Mouse (Mus musculus): ENCODE results near the gene Glt6d1. TPM values are rescaled to one million over a fixed set of nuclear protein-coding genes. Genes with fewer than 3 reads are reported as not detected.

The Glt6d1 gene
- not detected in 2 replicates for polyA plus RNA-seq (2012; rRNA removed)

GRCm38 (mm10) chr2:25815748-25816147, at the start of gene Glt6d1:
Gene Glt6d1, minus strand, starts transcription at chr2:25815848.

GRCm38 (mm10) chr2:25863337-25864131, 47.9 kb upstream of the Glt6d1 start, which contains the start of gene Kcnt1:
Gene Kcnt1, plus strand, starts transcription at chr2:25863734.

GRCm38 (mm10) chr2:25847226-25847625, 31.6 kb upstream of the Glt6d1 start, which contains the start of gene Sohlh1:
Gene Sohlh1, minus strand, starts transcription at chr2:25847248.

DNA sequence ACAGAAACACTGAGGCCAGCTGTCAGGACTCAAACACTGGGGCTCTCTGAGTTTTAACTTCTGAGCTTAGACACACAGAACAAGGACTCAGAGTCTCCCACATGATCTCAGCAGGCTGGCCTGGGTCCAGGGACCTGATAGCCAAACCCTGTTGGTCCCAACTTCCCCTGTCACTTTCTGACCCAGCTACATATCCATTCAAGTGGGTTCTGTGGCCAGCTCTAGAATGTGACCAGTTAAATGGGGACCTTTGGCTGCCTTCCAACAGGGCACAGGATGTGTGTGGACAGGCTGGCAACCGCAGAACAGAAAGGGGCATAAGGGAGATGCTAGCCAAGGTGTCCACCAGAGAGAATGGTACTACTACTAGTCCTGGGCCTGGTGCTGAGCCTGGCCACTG, 7.2 kb upstream of the Glt6d1 start, which contains the start of gene Lcn9:
Lcn9 (plus strand) TSS at position 348 of the 400 bp plus-strand sequence.

DNA sequence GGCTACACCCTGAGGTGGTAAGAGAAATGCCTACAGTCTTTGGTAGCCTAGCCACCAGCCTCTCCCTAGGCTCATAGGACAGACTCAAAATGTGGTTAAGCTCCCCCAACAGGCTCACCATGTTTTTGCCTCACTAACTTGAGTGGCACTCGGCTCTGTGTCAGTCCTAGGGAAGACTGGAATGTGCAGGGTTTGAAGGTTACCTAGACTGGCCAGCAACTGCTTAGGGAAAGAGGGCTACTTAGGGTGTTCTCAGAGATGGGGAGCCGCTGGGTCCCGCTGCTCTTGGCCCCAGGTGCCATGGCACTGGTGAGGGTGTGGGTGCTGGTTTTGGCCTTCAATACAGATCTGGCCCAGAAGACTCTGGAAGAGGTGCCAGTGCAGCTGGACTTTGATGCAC, 33.7 kb downstream of the Glt6d1 start, which contains the start of gene Gm13539:
Gm13539 (plus strand) TSS at position 301 of the 400 bp plus-strand sequence.

DNA sequence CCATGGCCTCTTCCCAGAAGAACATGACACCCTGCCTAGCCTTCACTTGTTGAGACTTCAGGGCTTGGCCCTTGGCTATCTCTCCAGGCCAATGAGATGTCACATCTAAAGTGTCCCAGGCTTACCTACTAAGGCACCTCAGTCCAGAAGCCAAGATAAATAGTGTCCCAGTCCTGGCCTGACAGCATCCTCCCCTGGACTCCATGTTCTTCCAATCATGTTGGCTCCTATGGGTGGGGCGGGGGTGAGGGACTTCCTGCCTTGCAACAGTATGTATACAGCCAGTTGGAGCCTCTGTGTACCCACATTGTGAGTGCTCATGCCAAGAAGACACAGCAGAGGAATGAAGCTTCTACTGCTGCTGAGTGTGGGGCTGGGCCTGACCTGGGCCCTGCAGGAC, 38.9 kb downstream of the Glt6d1 start, which contains the start of gene Lcn11:
Lcn11 (plus strand) TSS at position 301 of the 400 bp plus-strand sequence.

GRCm38 (mm10) chr2:25765269-25765668, 50.4 kb downstream of the Glt6d1 start, which contains the start of gene Lcn3:
Gene Lcn3, plus strand, starts transcription at chr2:25765569.

Other genes starting within 250 kb of the Glt6d1 start
- 8.2 and 8.8 TPM in 2 replicates for gene Mamdc4, start 241.0 kb downstream of the Glt6d1 start, polyA plus RNA-seq (2012; rRNA removed)
- 154 and 192 TPM in 2 replicates for gene Phpt1, start 240.6 kb downstream of the Glt6d1 start, polyA plus RNA-seq (2012; rRNA removed)
- gene Ajm1, start 234.1 kb downstream of the Glt6d1 start, polyA plus RNA-seq (2012; rRNA removed): 1.2 and 1.4 TPM in 2 replicates
- gene Rabl6, start 207.3 kb downstream of the Glt6d1 start, polyA plus RNA-seq (2012; rRNA removed): 88.7 and 111 TPM in 2 replicates
- gene Ccdc183, start 198.2 kb downstream of the Glt6d1 start, polyA plus RNA-seq (2012; rRNA removed): not detected in 2 replicates
- 9.4 and 18.8 TPM in 2 replicates for gene Tmem141, start 193.8 kb downstream of the Glt6d1 start, polyA plus RNA-seq (2012; rRNA removed)
- gene Fcna, start 187.8 kb downstream of the Glt6d1 start, polyA plus RNA-seq (2012; rRNA removed): 1.5 and 3.7 TPM in 2 replicates
- not detected in 2 replicates for gene Lcn8, start 162.7 kb downstream of the Glt6d1 start, polyA plus RNA-seq (2012; rRNA removed)
- gene Lcn5, start 157.9 kb downstream of the Glt6d1 start, polyA plus RNA-seq (2012; rRNA removed): not detected in 2 replicates
- gene Lcn6, start 139.1 kb downstream of the Glt6d1 start, polyA plus RNA-seq (2012; rRNA removed): not detected in 2 replicates
- gene Lcn10, start 133.1 kb downstream of the Glt6d1 start, polyA plus RNA-seq (2012; rRNA removed): not detected in 2 replicates
- gene Obp2a, start 115.8 kb downstream of the Glt6d1 start, polyA plus RNA-seq (2012; rRNA removed): not detected in 2 replicates
- 37.1 and 43.2 TPM in 2 replicates for gene Bmyc, start 109.1 kb downstream of the Glt6d1 start, polyA plus RNA-seq (2012; rRNA removed)
- not detected in 2 replicates for gene Obp2b, start 78.8 kb downstream of the Glt6d1 start, polyA plus RNA-seq (2012; rRNA removed)
- gene Lcn3, start 50.3 kb downstream of the Glt6d1 start, polyA plus RNA-seq (2012; rRNA removed): not detected in 2 replicates
- not detected in 2 replicates for gene Lcn11, start 38.8 kb downstream of the Glt6d1 start, polyA plus RNA-seq (2012; rRNA removed)
- gene Gm13539, start 33.6 kb downstream of the Glt6d1 start, polyA plus RNA-seq (2012; rRNA removed): not detected in 2 replicates
- gene Lcn9, start 7.3 kb upstream of the Glt6d1 start, polyA plus RNA-seq (2012; rRNA removed): not detected in 2 replicates
- gene Sohlh1, start 31.4 kb upstream of the Glt6d1 start, polyA plus RNA-seq (2012; rRNA removed): not detected in 2 replicates
- gene Kcnt1, start 47.9 kb upstream of the Glt6d1 start, polyA plus RNA-seq (2012; rRNA removed): 3.7 and 5.5 TPM in 2 replicates
- 35.4 and 36.1 TPM in 2 replicates for gene Camsap1, start 167.4 kb upstream of the Glt6d1 start, polyA plus RNA-seq (2012; rRNA removed)
- 84.6 and 112 TPM in 2 replicates for gene Ubac1, start 205.9 kb upstream of the Glt6d1 start, polyA plus RNA-seq (2012; rRNA removed)

Measured in central nervous system, embryonic 11.5 days (tissue).